In genomic region chr11:90389902-90390816, GRCm38 (mm10) we compare ENCODE assay signal across 8 mouse cellular contexts. TPM values are rescaled to one million over a fixed set of nuclear protein-coding genes. Genes with fewer than 3 reads are reported as not detected.
DNase-seq lines count a peak whose midpoint lies in the region; ATAC-seq lines count a peak whose summit lies in the region.

No protein-coding gene starts in this region.

- H3K4me3 ChIP-seq in embryonic facial prominence, embryonic 13.5 days, result peak overlapping the region; percentile 56
- peak overlapping the region; percentile 49 for H3K4me3 ChIP-seq in intestine, embryonic 15.5 days (replicated peaks)
- H3K4me3 ChIP-seq in midbrain, embryonic 10.5 days, result peak overlapping the region; percentile 60

- ATAC-seq in embryonic facial prominence, embryonic 13.5 days (ENCODE audit: insufficient number of reproducible peaks, insufficient read depth, low FRiP score, low TSS enrichment, low read depth), result peak; percentile 38; the same call in 1 of the 2 replicates
- ATAC-seq in intestine, embryonic 15.5 days, result peak; percentile 74
- ATAC-seq in erythroid progenitor cell, adult 5-6 weeks (replicated peaks; ENCODE audit: low FRiP score, poor library complexity, severe bottlenecking), result no peak

- H3K9me3 ChIP-seq in embryonic facial prominence, embryonic 13.5 days, result no peaks in the 10 kb centered on the region
- no peaks in the 10 kb centered on the region for H3K9me3 ChIP-seq in intestine, embryonic 15.5 days
- H3K9me3 ChIP-seq in midbrain, embryonic 10.5 days (replicated peaks), result no peaks in the 10 kb centered on the region

- peak overlapping the region; percentile 93 for H3K4me2 ChIP-seq in embryonic facial prominence, embryonic 13.5 days
- peak overlapping the region; percentile 98 for H3K4me2 ChIP-seq in intestine, embryonic 15.5 days (replicated peaks)

- DNase-seq in cerebellum, adult 11-12 months, result peak; percentile 53
- DNase-seq in cerebellum, postnatal 4 days (ENCODE audit: low spot score in 2 of 2), result no peak
- peak; percentile 7 to 16 for DNase-seq in B cell, adult 2 months
- DNase-seq in midbrain, embryonic 10.5 days (ENCODE audit: low spot score), result peak; percentile 45
- DNase-seq in gastrocnemius, postnatal 10 days, result no peak

- WGBS in embryonic facial prominence, embryonic 13.5 days, result under 1% methylated on average over 38 of the region's 41 CpGs
- WGBS in intestine, embryonic 15.5 days, result under 1% methylated on average over 41 of the region's 41 CpGs
- under 1% methylated on average over 41 of the region's 41 CpGs for WGBS in midbrain, embryonic 10.5 days

- H3K27ac ChIP-seq in embryonic facial prominence, embryonic 13.5 days, result no peak overlapping the region
- no peak overlapping the region for H3K27ac ChIP-seq in intestine, embryonic 15.5 days
- H3K27ac ChIP-seq in midbrain, embryonic 10.5 days (replicated peaks), result peak overlapping the region; percentile 52; the same call in 1 of the 2 replicates

- peaks cover 7% of the 10 kb centered on the region; the same call in 1 of the 2 replicates for H3K36me3 ChIP-seq in embryonic facial prominence, embryonic 13.5 days
- no peaks in the 10 kb centered on the region for H3K36me3 ChIP-seq in intestine, embryonic 15.5 days
- no peaks in the 10 kb centered on the region for H3K36me3 ChIP-seq in midbrain, embryonic 10.5 days

- peak overlapping the region; percentile 67 for H3K9ac ChIP-seq in embryonic facial prominence, embryonic 13.5 days
- H3K9ac ChIP-seq in intestine, embryonic 15.5 days, result peak overlapping the region; percentile 49

- peaks cover 48% of the 10 kb centered on the region for H3K27me3 ChIP-seq in embryonic facial prominence, embryonic 13.5 days
- H3K27me3 ChIP-seq in intestine, embryonic 15.5 days (replicated peaks), result peaks cover 9% of the 10 kb centered on the region; the same call in 1 of the 2 replicates
- peaks cover 82% of the 10 kb centered on the region for H3K27me3 ChIP-seq in midbrain, embryonic 10.5 days (ENCODE audit: low read depth, poor library complexity, severe bottlenecking)

- peaks cover 35% of the 10 kb centered on the region for H3K4me1 ChIP-seq in embryonic facial prominence, embryonic 13.5 days
- peaks cover 17% of the 10 kb centered on the region for H3K4me1 ChIP-seq in intestine, embryonic 15.5 days (replicated peaks)
- peaks cover 46% of the 10 kb centered on the region for H3K4me1 ChIP-seq in midbrain, embryonic 10.5 days

RNA-seq across cellular contexts. Expression of gene Hlf, which starts 0.5 kb away (rescaled TPM):
- polyA plus RNA-seq in embryonic facial prominence, embryonic 13.5 days (2015; fragmentation: Nextera tagmentation; extraction: Ambion mirVana), result 8.8 and 9.5 TPM in 2 replicates
- polyA plus RNA-seq in intestine, embryonic 15.5 days (2015; fragmentation: Nextera tagmentation; extraction: Ambion mirVana), result 1.3 and 1.6 TPM in 2 replicates
- polyA plus RNA-seq in midbrain, embryonic 10.5 days (2016; fragmentation: Nextera tagmentation; extraction: Ambion mirVana), result 1.5 and 3.3 TPM in 2 replicates
- total RNA-seq in erythroid progenitor cell, adult 5-6 weeks (2015; ENCODE audit: low replicate concordance), result 1.4 and 3.4 TPM in 2 replicates
- total RNA-seq in erythroid progenitor cell, adult 5-6 weeks (2017; ENCODE audit: low replicate concordance), result 0.51 TPM in 1 of 2 replicates, not detected in the other
- total RNA-seq in gastrocnemius, postnatal 10 days (2021), result 1 to 10 TPM; 5.1 to 7.5 TPM

Comparison
In these comparisons a context has a peak if more than half of its experiments do, and no peak if none do; other contexts are left out.
1. DNase-seq: peak in cerebellum, adult 11-12 months (single experiment), B cell, adult 2 months (2 of 2) and midbrain, embryonic 10.5 days (single experiment); none in cerebellum, postnatal 4 days (0 of 2) and gastrocnemius, postnatal 10 days (single experiment).
2. Peak in every context shown above with its lines, with median percentiles within 50 percentile points of each other: H3K4me3 ChIP-seq.